Mouse (Mus musculus): ENCODE measurements around the gene Olfr556. TPM values are rescaled to one million over a fixed set of nuclear protein-coding genes. Genes with fewer than 3 reads are reported as not detected.
"Not testable (repeated sequence)": the region's sequence is repeated elsewhere in the genome, so short reads cannot be mapped to it uniquely, and the experiment has no call there.

Gene Olfr556
- not detected in 2 replicates for polyA plus RNA-seq (2012; rRNA removed)

DNA sequence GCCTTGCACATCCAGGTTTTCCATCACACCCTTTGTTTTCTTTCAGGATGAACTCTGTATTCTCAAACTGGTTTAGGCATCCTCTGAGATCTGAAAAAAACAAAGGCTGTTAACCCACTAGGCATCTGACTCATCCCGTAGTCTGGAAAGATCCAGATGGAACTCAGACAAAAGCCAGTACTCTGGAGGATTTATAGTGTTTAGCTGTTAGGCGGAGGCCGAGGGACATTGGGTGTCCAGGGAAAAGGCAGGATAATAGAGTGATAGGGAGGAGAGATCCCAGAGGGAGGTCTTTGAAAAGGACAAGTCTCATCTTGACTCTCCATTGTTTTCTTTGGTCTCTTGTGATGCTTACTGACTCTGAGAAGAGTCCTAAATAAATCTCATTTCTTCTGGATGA, at the start of gene Olfr556:
TSS of gene Olfr556 (plus strand) at position 301 of the 400 bp plus-strand sequence.
- DNase-seq (ENCODE audit: low spot score) = no peak

DNA sequence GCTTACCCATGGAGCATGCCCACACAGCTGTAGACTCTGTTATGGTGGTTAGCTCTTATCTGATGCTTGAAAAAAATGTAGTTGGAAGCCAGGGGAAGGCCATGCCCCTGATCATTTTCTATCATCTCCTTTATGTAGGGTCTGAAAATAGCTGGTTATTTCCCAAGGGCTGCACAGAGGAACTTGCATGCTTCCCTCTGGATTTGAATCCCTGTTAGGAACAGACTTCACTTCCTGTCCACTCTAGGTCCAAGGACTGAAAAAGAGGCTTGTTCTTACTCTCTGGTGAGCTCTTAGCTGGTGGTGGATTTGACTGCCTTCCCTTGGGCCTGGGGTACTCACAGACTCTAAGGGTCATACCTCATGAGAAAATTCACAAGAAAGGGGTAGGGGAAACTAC, 46.6 kb upstream of the Olfr556 start, which contains the start of gene Olfr553:
TSS of gene Olfr553 (minus strand) at position 101 of the 400 bp plus-strand sequence.
- no peak for DNase-seq (ENCODE audit: low spot score)

DNA sequence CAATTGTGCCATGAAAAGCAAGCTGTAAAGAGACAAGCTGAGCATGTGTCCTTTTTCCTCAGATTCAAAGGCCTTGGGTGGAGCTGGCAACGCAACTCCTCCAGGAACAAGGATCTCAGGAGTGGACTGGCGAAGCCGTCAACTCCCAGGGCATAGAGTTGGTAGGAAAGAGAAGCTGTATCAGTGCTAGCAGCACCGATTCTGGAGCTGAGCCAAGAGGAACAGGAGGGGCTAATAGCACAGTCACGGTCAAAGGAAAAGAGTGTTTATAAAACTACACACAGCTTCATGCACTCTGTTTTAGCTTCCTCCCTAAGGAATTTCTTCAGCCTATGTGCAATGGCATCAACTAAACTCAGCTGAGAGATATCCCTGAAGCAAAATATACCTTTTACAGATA, 45.1 kb upstream of the Olfr556 start:
- no peak for DNase-seq (ENCODE audit: low spot score)

DNA sequence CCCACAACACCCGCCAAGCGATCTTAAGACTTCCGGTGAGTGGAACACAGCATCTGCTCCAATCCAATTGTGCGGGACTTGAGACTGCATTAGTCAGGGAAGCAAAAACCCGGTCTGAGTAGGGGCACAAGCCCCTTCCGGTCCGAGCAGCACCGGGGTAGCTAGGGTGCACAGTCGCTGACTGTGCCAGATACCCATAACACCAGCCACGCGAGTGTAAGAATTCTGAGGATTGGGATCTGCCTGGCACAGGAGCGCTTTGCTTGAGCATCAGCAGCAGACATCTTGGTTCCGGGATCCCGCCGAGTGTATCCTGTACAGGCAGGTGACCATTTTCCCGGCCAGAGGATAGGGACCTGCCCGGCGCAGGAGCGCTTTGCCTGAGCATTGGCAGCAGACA, 44.3 kb upstream of the Olfr556 start:
- not testable (repeated sequence) for DNase-seq (ENCODE audit: low spot score)

DNA sequence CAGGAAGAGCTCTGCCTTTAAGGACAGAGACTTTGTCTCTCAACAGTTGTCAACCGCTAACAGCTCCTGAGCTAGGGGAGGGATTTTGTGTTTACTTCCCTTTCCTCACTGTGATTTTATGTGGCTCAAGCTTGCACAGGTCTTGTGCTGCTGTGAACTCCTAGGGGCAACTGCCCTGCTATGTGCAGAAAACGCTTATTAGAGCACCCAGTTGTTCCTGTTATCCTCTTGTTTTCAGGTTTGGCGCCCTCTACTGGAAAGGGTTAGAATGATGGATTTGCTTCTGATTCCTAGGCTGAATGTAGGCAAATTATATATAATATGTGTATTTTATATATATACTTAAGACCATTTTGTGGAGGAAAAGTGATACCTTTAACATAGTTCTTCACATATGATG, 28.0 kb upstream of the Olfr556 start:
- no peak for DNase-seq (ENCODE audit: low spot score)

DNA sequence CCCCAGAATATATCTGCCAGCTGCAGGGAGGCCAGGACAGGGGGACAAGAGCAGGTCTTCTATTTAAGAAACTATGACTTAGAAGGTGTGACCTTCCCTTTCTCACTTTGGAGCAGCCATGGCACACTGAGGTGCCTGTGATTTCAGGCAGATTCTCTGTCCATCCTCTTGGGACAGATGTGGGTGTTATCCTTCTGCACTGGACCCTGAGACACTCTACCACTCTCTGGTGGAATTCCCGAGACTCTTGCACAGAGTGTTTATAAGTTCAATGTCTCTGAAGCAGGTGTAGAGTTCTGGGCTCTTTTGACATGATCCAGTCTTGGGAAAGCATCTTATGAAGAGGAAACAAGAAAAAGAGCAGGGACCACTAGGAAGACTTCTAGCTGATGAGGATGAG, 26.6 kb upstream of the Olfr556 start, which contains the start of gene Olfr554:
TSS of gene Olfr554 (plus strand) at position 301 of the 400 bp plus-strand sequence.
- DNase-seq (ENCODE audit: low spot score) = no peak

DNA sequence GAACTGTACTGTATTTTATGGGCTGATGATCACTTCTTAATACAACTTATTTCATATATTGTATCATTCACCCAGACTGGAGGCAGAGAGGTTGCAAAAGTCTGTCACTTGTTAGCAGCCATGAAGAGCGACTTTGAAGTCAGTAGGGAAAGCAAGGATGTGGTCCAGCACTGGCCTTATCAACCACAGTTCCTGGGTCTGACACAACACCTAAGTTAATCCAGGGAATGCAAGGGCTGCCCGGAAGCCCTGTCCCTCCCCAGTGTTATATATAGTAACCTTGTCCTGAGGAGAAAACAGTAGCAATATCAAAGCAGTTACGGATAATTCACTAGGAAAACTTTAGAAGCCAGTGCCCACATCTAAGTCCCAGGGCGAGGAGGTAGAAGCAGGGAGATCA, 19.8 kb upstream of the Olfr556 start:
- not testable (repeated sequence) for DNase-seq (ENCODE audit: low spot score)

DNA sequence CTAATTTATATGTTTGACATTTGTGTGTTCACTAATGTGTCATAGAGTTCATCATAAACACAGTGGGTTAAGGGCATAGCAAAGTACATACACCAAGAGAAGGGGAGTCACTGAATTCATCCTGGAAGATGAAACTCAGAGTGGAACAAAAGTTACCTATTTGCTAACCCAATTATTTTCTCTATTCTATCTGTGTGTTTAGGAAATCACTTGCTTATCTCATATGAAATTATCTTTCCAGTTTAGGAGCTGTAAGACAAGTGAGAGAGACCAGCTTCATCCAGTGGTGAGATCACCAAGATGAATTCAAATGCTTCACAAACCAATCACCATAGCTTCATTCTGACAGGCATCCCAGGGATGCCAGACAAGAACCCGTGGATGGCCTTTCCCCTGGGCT, 6.2 kb upstream of the Olfr556 start, which contains the start of gene Olfr555:
TSS of gene Olfr555 (plus strand) at position 301 of the 400 bp plus-strand sequence.
- no peak for DNase-seq (ENCODE audit: low spot score)

DNA sequence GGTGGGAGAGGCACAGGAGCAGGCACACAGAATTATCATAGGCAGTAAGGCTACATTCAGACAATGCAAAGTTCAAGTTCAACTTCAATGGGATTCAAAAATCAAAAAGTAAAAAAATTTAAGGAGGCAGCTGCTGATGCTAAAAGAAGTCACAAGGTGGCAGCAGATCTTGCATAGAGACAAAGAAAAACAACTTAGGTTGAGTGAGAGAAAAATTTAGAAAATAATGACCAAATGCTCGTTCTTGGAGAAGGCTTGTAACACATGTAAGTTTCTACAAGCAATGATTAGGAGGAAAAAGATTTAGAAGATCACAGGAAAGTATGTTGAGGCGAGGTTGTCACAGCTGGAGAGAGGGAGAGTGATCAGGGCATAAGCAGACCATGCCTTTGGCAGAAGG, 679 bp downstream of the Olfr556 start:
- DNase-seq (ENCODE audit: low spot score) = no peak

DNA sequence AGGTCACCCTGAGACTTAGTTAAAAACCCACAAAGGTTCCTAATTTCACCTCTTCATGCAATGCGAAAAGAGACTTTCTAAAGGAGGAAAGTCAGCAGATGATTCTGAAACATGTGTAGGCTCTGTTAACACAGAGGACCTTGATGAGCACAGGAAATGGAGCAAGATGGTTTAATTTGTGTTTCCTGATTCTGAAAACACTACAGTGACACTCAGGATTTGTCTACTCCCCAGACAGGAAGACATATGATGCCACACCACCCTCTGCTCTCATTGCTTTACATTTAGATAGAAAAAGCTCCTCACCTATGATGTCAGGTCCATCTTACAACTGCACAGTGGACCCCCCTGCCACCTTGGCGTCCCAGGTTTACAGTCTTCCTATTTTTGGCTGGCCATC, 11.5 kb downstream of the Olfr556 start:
- DNase-seq (ENCODE audit: low spot score) = no peak

DNA sequence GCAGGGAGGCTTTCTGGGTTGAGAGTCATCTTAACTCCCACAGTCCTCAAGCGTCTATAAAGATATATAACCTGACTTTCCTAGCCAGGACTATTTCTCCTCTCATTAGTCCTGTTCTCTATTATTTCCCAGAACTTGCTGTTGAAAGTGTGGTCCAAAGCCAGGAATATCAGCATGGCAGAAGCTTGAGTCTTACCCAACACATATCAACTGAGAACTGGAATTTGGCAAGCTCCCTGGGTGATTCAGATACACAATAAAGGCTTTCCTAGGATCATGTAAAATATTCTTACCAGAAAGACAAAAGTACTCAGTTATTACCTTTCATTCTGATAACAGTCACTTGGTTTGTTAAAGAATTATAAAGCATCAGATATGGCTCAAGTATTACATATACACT, 17.2 kb downstream of the Olfr556 start:
- no peak for DNase-seq (ENCODE audit: low spot score)

DNA sequence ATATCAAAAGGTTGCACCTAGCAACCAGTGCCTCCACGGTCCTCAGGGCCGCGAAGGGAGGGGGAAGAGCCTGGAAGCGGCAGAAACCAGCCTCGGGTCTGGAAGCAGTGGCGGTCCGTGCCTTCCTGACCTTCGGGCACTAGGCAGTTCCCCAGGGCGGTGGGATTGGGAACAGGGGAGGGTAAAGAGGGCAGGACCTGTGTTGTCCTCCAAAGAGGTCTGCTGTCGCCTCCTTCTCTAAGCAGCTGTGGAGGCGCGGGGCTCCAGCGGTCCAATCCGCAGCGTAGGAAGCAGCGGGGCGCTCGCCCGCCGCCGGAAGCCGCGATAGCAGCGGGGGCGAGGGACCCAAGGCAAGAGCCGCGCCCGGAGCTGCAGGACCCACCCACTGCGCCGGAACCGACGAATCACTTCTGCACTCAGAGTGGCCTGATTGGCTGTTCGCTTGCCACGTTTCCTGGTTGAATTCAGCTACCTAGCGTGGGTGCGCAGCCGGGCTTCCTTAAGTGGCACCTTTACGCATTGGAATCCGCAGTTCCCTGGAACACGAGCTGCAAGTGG, 22.3 kb downstream of the Olfr556 start, which contains the start of gene Trim68:
TSS of gene Trim68 (minus strand) at position 384 of the 558 bp plus-strand sequence.
- peak; percentile 82 for DNase-seq (ENCODE audit: low spot score)

DNA sequence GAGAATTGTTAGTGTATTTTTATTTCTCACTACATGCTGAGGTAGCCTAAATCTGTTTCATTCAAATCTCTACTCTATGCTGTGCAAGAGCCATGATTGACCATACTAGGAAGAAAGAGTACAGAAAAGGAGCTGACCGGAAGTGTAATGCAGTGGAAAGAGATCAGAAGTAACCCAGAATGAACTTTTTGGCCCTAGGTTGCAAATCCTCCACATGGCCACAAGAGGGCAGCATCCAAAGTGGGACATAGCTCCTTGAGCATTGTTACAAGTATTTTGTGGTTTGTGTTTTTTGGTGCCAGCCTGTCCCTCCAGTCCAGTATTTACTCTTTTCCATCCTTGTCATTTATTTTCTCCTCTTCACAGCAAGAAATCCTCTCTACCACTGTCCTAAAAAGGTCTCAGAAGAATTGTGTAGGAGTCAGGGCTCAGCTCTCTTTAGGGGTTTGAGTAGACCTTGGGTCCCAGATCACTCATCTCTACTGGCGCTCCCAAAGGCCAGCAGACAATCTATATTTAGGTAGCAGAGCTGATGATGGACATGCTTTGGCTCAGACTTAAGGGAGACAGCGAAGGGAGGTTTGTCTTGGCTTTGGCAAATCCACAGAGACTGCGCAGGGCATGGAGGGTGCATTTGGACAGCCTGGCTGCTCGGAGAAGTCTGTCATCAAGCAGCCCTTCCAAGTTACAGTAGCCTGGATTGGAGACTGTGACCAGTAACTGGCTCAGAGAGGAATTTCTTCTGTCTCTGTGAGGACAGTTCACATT, 30.8 kb downstream of the Olfr556 start, which contains the start of gene Olfr557:
TSS of gene Olfr557 (plus strand) at position 553 of the 768 bp plus-strand sequence.
- no peak for DNase-seq (ENCODE audit: low spot score)

DNA sequence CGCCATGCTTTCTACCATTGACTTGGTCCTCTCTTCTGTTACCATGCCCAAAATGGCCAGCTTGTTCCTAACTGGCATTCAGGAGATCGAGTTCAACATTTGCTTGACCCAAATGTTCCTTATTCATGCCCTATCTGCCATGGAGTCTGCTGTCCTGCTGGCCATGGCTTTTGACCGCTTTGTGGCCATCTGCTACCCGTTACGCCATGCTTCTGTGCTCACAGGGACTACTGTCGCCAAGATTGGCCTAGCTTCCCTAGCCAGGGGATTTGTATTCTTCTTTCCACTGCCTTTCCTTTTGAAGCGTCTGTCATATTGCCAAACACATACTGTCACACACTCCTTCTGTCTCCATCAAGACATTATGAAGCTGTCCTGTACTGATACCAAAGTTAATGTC, 33.8 kb downstream of the Olfr556 start:
- DNase-seq (ENCODE audit: low spot score) = no peak

DNA sequence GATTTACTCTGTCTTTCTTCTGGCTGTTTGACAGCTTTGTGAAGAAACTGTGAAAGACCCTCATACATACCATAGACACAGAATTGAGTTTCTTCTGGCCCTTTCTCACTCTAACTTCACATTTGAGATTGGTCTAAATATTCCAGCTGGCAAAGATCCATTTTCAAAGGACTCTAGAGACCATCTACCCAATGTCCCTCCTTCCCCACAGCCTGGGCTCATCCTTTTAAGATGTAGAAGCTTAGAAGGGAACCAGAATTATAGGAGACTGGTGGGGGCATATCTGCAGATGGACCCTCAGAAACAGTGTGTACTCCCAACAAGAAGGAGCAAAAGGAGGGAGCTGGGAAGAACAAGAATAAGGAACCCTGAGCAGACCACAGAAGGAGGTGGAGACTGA, 37.2 kb downstream of the Olfr556 start, which contains the start of gene Olfr558:
TSS of gene Olfr558 (plus strand) at position 301 of the 400 bp plus-strand sequence.
- no peak for DNase-seq (ENCODE audit: low spot score)

DNA sequence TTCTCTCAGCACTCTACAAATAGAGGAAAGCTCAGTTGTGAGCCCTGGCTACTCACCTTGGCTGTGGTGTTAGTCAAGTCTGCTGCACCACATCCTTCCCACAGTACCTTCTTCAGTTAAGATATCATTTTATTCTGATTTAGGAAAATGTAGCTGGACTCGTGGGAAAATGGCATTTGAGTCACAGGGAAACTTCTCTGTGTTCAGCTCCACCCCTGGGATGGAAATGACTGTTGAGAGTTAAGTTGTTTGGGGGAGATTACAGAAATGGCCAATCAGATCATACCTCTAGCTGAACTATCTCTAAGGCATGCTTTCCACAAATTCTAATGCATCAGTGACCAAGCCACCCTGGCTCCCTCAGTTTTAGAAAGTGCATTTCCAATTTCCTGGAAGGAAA, 54.3 kb downstream of the Olfr556 start, which contains the start of gene Olfr33:
TSS of gene Olfr33 (minus strand) at position 101 of the 400 bp plus-strand sequence.
- DNase-seq (ENCODE audit: low spot score) = no peak

Other genes starting within 250 kb of the Olfr556 start
- gene Rrm1, start 223.2 kb upstream of the Olfr556 start, polyA plus RNA-seq (2012; rRNA removed) = 21.9 and 23.9 TPM in 2 replicates
- not detected in 2 replicates for gene Olfr543, start 183.2 kb upstream of the Olfr556 start, polyA plus RNA-seq (2012; rRNA removed)
- gene Olfr544, start 176.6 kb upstream of the Olfr556 start, polyA plus RNA-seq (2012; rRNA removed) = not detected in 2 replicates
- gene Olfr545, start 165.3 kb upstream of the Olfr556 start, polyA plus RNA-seq (2012; rRNA removed) = not detected in 2 replicates
- gene Olfr547, start 130.2 kb upstream of the Olfr556 start, polyA plus RNA-seq (2012; rRNA removed) = not detected in 2 replicates
- not detected in 2 replicates for gene Olfr548-ps1, start 124.0 kb upstream of the Olfr556 start, polyA plus RNA-seq (2012; rRNA removed)
- not detected in 2 replicates for gene Olfr549, start 115.0 kb upstream of the Olfr556 start, polyA plus RNA-seq (2012; rRNA removed)
- gene Trim21, start 99.4 kb upstream of the Olfr556 start, polyA plus RNA-seq (2012; rRNA removed) = 12.9 and 14.2 TPM in 2 replicates
- not detected in 2 replicates for gene Olfr550, start 93.5 kb upstream of the Olfr556 start, polyA plus RNA-seq (2012; rRNA removed)
- not detected in 2 replicates for gene Olfr551, start 73.0 kb upstream of the Olfr556 start, polyA plus RNA-seq (2012; rRNA removed)
- not detected in 2 replicates for gene Olfr552, start 67.1 kb upstream of the Olfr556 start, polyA plus RNA-seq (2012; rRNA removed)
- gene Olfr553, start 46.7 kb upstream of the Olfr556 start, polyA plus RNA-seq (2012; rRNA removed) = not detected in 2 replicates
- not detected in 2 replicates for gene Olfr554, start 26.5 kb upstream of the Olfr556 start, polyA plus RNA-seq (2012; rRNA removed)
- not detected in 2 replicates for gene Olfr555, start 6.1 kb upstream of the Olfr556 start, polyA plus RNA-seq (2012; rRNA removed)
- 75.3 and 99.1 TPM in 2 replicates for gene Trim68, start 22.4 kb downstream of the Olfr556 start, polyA plus RNA-seq (2012; rRNA removed)
- not detected in 2 replicates for gene Olfr557, start 31.0 kb downstream of the Olfr556 start, polyA plus RNA-seq (2012; rRNA removed)
- 1.3 and 1.4 TPM in 2 replicates for gene Olfr558, start 37.3 kb downstream of the Olfr556 start, polyA plus RNA-seq (2012; rRNA removed)
- gene Olfr33, start 54.2 kb downstream of the Olfr556 start, polyA plus RNA-seq (2012; rRNA removed) = not detected in 2 replicates
- not detected in 2 replicates for gene Olfr559, start 62.6 kb downstream of the Olfr556 start, polyA plus RNA-seq (2012; rRNA removed)
- 0.03 TPM in 1 of 2 replicates, not detected in the other for gene Olfr560, start 94.5 kb downstream of the Olfr556 start, polyA plus RNA-seq (2012; rRNA removed)
- gene Olfr78, start 94.6 kb downstream of the Olfr556 start, polyA plus RNA-seq (2012; rRNA removed) = 1.0 and 1.4 TPM in 2 replicates
- not detected in 2 replicates for gene Olfr561, start 106.3 kb downstream of the Olfr556 start, polyA plus RNA-seq (2012; rRNA removed)
- not detected in 2 replicates for gene Olfr564, start 138.6 kb downstream of the Olfr556 start, polyA plus RNA-seq (2012; rRNA removed)
- gene Olfr566, start 193.9 kb downstream of the Olfr556 start, polyA plus RNA-seq (2012; rRNA removed) = not detected in 2 replicates
- gene Olfr568, start 212.2 kb downstream of the Olfr556 start, polyA plus RNA-seq (2012; rRNA removed) = not detected in 2 replicates
- not detected in 2 replicates for gene Olfr569, start 226.0 kb downstream of the Olfr556 start, polyA plus RNA-seq (2012; rRNA removed)
- not detected in 2 replicates for gene Olfr570, start 229.7 kb downstream of the Olfr556 start, polyA plus RNA-seq (2012; rRNA removed)

Data from urinary bladder, adult 2 months (tissue).